Mouse (Mus musculus): ENCODE measurements around the gene Abhd15. TPM values are rescaled to one million over a fixed set of nuclear protein-coding genes. Genes with fewer than 3 reads are reported as not detected.
A peak's percentile ranks its signal among the peaks of the same experiment; 100 is the strongest.

Abhd15 gene
- polyA plus RNA-seq, 1 experiment from 2014 or later = 4.2 TPM

DNA sequence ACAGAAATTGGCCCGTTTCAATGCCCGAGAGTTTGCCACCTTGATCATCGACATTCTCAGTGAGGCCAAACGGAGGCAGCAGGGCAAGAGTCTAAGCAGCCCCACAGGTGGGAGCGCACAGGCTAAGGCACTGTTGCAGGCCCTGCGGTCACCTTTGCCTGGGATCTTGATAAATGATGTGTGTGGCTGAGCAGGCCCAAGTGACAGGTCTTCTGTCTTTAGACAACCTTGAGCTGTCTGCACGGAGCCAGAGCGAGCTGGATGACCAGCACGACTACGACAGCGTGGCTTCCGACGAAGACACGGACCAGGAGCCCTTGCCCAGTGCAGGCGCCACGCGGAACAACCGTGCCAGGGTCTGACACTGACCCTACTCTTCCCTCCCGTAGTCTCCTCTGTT lies 10.5 kb upstream of the Abhd15 start:
- H3K9me3 ChIP-seq (replicated peaks; ENCODE audit: control insufficient read depth, low read length) = no peaks in the 10 kb centered on the region
- H3K4me3 ChIP-seq (replicated peaks; ENCODE audit: low read length) = no peak overlapping the region
- no peaks in the 10 kb centered on the region for H3K27me3 ChIP-seq (ENCODE audit: control insufficient read depth, insufficient read depth, low read length)
- no peak overlapping the region for H3K27ac ChIP-seq (ENCODE audit: low read length)
- H3K9ac ChIP-seq (ENCODE audit: low read length) = no peak overlapping the region
- H3K36me3 ChIP-seq (ENCODE audit: control insufficient read depth, insufficient read depth, low read length) = peaks cover 38% of the 10 kb centered on the region
- H3K4me1 ChIP-seq (ENCODE audit: control insufficient read depth, insufficient read depth, low read length) = peaks cover 10% of the 10 kb centered on the region
- 90% methylated on average over 19 of the region's 19 CpGs for WGBS
- ATAC-seq (ENCODE audit: insufficient read depth, low FRiP score) = no peak
- H3K4me2 ChIP-seq (ENCODE audit: low read depth, low read length) = no peak overlapping the region

DNA sequence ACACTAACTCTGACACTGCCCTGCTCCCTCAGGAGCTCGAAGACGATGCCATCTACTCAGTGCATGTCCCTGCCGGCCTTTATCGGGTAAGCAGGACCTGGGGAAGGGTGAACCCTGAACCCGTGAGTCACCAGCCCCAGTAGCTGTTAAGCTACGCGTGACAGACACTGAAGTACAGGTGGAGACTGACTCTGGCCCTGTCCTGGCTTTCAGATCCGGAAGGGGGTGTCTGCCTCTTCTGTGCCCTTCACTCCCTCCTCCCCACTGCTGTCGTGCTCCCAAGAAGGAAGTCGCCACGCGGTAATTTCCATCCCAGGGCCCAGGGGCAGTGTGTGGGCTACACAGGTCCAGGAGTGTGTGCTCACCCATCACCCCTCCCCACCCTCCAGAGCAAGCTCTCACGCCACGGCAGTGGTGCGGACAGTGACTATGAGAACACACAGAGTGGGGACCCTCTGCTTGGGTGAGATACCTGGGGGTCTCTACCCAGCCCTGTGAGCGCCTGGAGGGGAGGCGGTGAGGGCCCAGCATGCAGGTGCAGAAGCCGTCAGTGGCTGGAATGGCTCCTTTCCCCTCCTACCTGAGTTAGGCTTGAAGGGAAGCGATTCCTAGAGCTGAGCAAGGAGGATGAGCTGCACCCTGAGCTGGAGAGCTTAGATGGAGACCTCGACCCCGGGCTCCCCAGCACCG lies 9.5 kb upstream of the Abhd15 start:
- no peak overlapping the region for H3K27ac ChIP-seq (ENCODE audit: low read length)
- no peak overlapping the region for H3K4me2 ChIP-seq (ENCODE audit: low read depth, low read length)
- no peaks in the 10 kb centered on the region for H3K27me3 ChIP-seq (ENCODE audit: control insufficient read depth, insufficient read depth, low read length)
- H3K4me1 ChIP-seq (ENCODE audit: control insufficient read depth, insufficient read depth, low read length) = peaks cover 10% of the 10 kb centered on the region
- WGBS = 83% methylated on average over 22 of the region's 22 CpGs
- no peaks in the 10 kb centered on the region for H3K9me3 ChIP-seq (replicated peaks; ENCODE audit: control insufficient read depth, low read length)
- no peak for ATAC-seq (ENCODE audit: insufficient read depth, low FRiP score)
- H3K9ac ChIP-seq (ENCODE audit: low read length) = no peak overlapping the region
- no peak overlapping the region for H3K4me3 ChIP-seq (replicated peaks; ENCODE audit: low read length)
- H3K36me3 ChIP-seq (ENCODE audit: control insufficient read depth, insufficient read depth, low read length) = peaks cover 39% of the 10 kb centered on the region

DNA sequence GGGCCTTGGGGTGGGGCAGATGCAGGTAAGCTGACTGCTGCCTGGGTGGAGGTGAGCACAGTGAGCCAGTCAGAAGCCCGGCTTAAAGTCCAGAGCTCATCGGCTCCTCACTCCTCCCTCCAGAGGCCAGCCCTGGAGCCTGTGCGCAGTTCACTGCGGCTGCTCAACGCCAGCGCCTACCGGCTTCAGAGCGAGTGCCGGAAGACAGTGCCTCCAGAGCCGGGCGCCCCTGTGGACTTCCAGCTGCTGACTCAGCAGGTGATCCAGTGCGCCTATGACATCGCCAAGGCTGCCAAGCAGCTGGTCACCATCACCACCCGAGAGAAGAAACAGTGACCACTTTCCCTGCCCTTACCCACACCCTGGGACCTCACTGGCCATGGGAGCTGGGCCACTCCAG lies 8.6 kb upstream of the Abhd15 start:
- no peak overlapping the region for H3K27ac ChIP-seq (ENCODE audit: low read length)
- H3K27me3 ChIP-seq (ENCODE audit: control insufficient read depth, insufficient read depth, low read length) = no peaks in the 10 kb centered on the region
- H3K9me3 ChIP-seq (replicated peaks; ENCODE audit: control insufficient read depth, low read length) = no peaks in the 10 kb centered on the region
- H3K4me2 ChIP-seq (ENCODE audit: low read depth, low read length) = no peak overlapping the region
- WGBS = 79% methylated on average over 14 of the region's 14 CpGs
- H3K36me3 ChIP-seq (ENCODE audit: control insufficient read depth, insufficient read depth, low read length) = peaks cover 32% of the 10 kb centered on the region
- H3K4me3 ChIP-seq (replicated peaks; ENCODE audit: low read length) = no peak overlapping the region
- H3K4me1 ChIP-seq (ENCODE audit: control insufficient read depth, insufficient read depth, low read length) = peaks cover 8% of the 10 kb centered on the region
- ATAC-seq (ENCODE audit: insufficient read depth, low FRiP score) = no peak
- H3K9ac ChIP-seq (ENCODE audit: low read length) = no peak overlapping the region

DNA sequence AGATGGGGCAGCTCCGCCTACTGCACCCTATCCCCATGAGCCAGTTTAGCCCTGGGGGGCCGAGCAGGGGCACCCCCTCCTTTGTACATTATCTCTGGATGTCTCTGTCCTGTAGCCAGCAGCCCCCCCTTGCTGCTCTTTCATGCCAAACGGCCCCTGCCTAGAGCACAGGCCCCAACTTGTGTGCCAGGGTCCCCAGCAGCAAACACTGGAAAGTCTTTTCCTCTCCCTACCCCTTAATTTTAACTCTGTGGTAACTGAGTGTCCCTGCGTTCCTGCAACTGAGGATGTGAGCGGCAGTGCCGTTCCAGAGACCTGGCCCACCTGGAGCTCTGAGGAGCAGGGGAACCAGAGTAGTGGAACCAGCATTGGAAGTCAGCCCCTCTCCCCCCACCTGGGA lies 8.0 kb upstream of the Abhd15 start:
- no peak overlapping the region for H3K4me2 ChIP-seq (ENCODE audit: low read depth, low read length)
- no peak overlapping the region for H3K27ac ChIP-seq (ENCODE audit: low read length)
- peaks cover 32% of the 10 kb centered on the region for H3K36me3 ChIP-seq (ENCODE audit: control insufficient read depth, insufficient read depth, low read length)
- no peak overlapping the region for H3K4me3 ChIP-seq (replicated peaks; ENCODE audit: low read length)
- ATAC-seq (ENCODE audit: insufficient read depth, low FRiP score) = no peak
- H3K4me1 ChIP-seq (ENCODE audit: control insufficient read depth, insufficient read depth, low read length) = peaks cover 9% of the 10 kb centered on the region
- 0 out of 2 replicates have a peak overlapping the region, but pooled peaks have one; percentile 5 for H3K9ac ChIP-seq (ENCODE audit: low read length)
- WGBS = 77% methylated on average over 6 of the region's 6 CpGs
- no peaks in the 10 kb centered on the region for H3K9me3 ChIP-seq (replicated peaks; ENCODE audit: control insufficient read depth, low read length)
- H3K27me3 ChIP-seq (ENCODE audit: control insufficient read depth, insufficient read depth, low read length) = no peaks in the 10 kb centered on the region

DNA sequence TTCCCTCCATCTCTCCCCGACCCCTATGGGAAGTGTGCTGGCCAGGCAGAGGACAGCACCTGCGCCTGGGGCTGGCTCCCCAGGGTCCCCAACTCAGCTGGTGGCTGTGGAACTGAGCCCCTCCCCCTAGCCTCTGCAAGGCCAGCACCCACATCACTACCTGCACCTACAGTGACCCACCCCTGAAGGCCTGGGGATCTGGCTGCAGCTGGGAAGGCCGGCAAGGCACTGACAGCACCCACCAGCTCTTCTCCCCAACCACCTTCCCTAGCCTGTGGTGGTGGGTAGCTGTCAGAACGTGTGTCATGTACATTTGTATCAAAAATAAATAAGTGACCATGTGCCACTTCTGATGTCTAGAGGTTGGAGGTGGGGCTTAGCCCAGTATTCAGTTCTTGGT lies 7.5 kb upstream of the Abhd15 start:
- H3K27ac ChIP-seq (ENCODE audit: low read length) = no peak overlapping the region
- WGBS = 66% methylated on average over 4 of the region's 4 CpGs
- H3K36me3 ChIP-seq (ENCODE audit: control insufficient read depth, insufficient read depth, low read length) = peaks cover 32% of the 10 kb centered on the region
- no peaks in the 10 kb centered on the region for H3K9me3 ChIP-seq (replicated peaks; ENCODE audit: control insufficient read depth, low read length)
- no peak for ATAC-seq (ENCODE audit: insufficient read depth, low FRiP score)
- H3K4me3 ChIP-seq (replicated peaks; ENCODE audit: low read length) = no peak overlapping the region
- H3K27me3 ChIP-seq (ENCODE audit: control insufficient read depth, insufficient read depth, low read length) = no peaks in the 10 kb centered on the region
- H3K4me2 ChIP-seq (ENCODE audit: low read depth, low read length) = no peak overlapping the region
- H3K4me1 ChIP-seq (ENCODE audit: control insufficient read depth, insufficient read depth, low read length) = peaks cover 12% of the 10 kb centered on the region
- no peak overlapping the region for H3K9ac ChIP-seq (ENCODE audit: low read length)

DNA sequence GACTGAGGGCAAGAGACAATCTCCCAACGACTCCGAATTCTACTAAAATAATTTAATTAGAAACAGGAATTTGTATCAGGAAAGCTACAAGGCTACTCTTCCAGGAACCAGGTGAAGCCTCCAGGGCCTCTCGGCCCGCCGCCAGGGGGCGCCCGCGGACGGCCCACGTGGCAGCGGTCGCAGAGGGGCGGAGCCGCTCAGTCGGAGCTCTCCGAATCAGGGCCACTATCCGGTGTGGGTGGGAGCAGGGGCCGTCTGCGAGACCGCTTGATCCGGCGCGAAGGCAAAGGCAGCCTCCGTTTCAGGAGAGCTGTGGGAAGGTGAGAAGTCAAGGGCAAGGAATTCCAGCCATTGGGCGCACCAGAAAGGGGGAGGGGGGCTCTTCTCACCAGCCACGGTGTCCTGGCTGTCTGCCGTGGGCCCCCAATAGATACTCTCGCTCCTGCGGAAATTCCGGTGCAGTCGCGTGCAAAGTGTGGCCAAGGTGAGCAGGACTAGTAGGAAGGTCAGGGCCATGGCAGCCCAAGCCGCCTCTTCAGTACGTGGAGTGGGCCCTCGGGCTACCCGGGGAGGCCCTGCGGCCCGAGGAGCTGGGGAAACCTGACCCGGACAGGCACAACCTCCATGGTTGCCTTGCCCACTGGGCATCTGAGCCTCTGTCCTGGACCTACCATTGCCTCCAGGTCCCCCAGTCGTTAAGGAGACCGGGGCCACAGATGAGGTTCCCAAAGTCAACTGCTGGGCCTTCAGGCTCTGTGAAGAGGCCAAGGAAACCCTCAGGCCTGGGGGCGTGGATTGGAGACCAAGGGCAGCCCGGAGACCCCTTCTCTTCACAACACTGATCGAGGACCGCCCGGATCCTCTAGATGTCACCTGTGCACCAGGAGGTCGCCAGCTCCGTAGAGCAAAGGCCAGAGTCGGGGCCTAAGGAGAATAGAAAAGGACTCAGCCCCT lies 6.6 kb upstream of the Abhd15 start:
- ATAC-seq (ENCODE audit: insufficient read depth, low FRiP score) = peak; percentile 52; the same call in 1 of the 2 replicates
- Histone ChIP-seq H3K27me3 (ENCODE audit: control insufficient read depth, insufficient read depth, low read length) (no peaks in the 10 kb centered on the region), H3K4me1 (ENCODE audit: control insufficient read depth, insufficient read depth, low read length) (peaks cover 13% of the 10 kb centered on the region), H3K27ac (ENCODE audit: low read length) (no peak overlapping the region), H3K9me3 (replicated peaks; ENCODE audit: control insufficient read depth, low read length) (no peaks in the 10 kb centered on the region), H3K9ac (ENCODE audit: low read length) (peak overlapping the region; percentile 66), H3K36me3 (ENCODE audit: control insufficient read depth, insufficient read depth, low read length) (peaks cover 32% of the 10 kb centered on the region), H3K4me2 (ENCODE audit: low read depth, low read length) (peak overlapping the region; percentile 60), H3K4me3 (replicated peaks; ENCODE audit: low read length) (peak overlapping the region; percentile 33)
- 20% methylated on average over 49 of the region's 49 CpGs for WGBS

DNA sequence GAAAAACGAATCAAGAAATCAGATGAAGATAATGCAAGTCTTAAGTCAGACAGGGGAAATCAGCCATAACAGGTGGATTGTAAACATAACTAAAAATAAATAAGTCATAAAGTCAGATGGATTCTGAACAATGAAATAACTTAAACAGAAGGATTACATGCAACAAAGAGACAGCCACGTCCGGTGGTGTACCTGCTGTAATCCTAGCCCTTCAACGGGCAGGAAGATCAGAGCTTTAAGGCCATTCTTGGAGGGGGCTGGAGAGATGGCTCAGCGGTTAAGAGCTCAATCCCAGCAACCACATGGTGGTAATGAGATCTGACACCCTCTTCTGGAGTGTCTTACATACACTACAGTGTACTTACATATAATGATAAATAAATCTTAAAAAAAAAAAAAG lies 3.6 kb upstream of the Abhd15 start:
- Histone ChIP-seq H3K9me3 (replicated peaks; ENCODE audit: control insufficient read depth, low read length) (no peaks in the 10 kb centered on the region), H3K36me3 (ENCODE audit: control insufficient read depth, insufficient read depth, low read length) (peaks cover 10% of the 10 kb centered on the region; the same call in 1 of the 2 replicates), H3K4me2 (ENCODE audit: low read depth, low read length) (no peak overlapping the region), H3K9ac (ENCODE audit: low read length) (no peak overlapping the region), H3K27me3 (ENCODE audit: control insufficient read depth, insufficient read depth, low read length) (peaks cover 5% of the 10 kb centered on the region; the same call in 1 of the 2 replicates), H3K4me3 (replicated peaks; ENCODE audit: low read length) (no peak overlapping the region), H3K4me1 (ENCODE audit: control insufficient read depth, insufficient read depth, low read length) (peaks cover 36% of the 10 kb centered on the region), H3K27ac (ENCODE audit: low read length) (no peak overlapping the region)
- ATAC-seq (ENCODE audit: insufficient read depth, low FRiP score) = no peak
- WGBS = 65% methylated on average over 5 of the region's 5 CpGs

DNA sequence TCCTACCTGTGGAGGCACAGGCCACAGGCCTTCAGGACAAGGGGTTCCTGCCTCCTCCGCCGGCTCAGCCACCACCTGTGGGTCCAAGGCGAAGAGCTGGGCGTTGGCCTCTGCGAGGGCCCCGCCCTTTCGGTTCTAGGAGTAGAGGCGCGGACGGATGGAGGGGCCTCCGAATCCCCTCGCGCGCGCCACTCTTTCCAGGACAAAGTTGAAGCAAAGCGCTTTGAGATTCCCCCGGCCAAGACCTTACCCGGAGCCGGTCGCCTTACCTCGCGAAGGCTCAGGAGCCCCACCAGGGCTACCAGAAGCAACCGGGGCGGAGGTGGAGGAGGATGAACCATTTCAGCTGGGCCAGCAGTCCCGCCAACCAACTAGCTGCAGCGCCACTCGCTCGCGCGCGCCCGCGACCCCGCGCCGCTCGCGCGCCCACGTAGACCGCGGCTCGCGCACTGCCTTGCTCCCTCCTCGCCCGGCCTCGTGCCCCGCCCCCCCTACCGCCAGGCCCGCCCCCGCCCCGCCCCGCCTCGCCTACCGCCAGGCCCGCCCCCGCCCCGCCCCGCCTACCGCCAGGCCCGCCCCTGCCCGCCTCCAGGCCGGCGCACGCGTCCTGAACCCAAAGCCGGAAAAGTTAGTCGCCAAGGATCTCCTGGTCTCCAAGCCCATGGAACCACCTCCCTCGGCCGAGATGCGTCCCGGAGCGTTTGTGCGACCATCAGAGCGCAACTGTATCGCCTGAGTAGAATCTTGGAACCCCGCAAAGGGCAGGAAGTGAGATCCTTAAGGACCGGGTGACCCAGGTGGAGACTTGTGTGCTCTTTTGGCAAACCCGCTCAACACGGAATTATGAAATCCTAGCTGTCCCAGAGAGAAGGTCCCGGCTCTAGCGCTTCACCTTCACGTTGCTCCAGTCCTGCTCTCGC lies 1.8 kb upstream of the Abhd15 start:
- WGBS = under 1% methylated on average over 68 of the region's 84 CpGs
- peak; percentile 84 for ATAC-seq (ENCODE audit: insufficient read depth, low FRiP score)
- peak overlapping the region; percentile 77 for H3K4me3 ChIP-seq (replicated peaks; ENCODE audit: low read length)
- peak overlapping the region; percentile 74 for H3K27ac ChIP-seq (ENCODE audit: low read length)
- peak overlapping the region; percentile 84 for H3K9ac ChIP-seq (ENCODE audit: low read length)
- H3K36me3 ChIP-seq (ENCODE audit: control insufficient read depth, insufficient read depth, low read length) = 0 out of 2 replicates have a peak, but pooled peaks cover 3% of the 10 kb centered on the region
- peaks cover 12% of the 10 kb centered on the region; the same call in 1 of the 2 replicates for H3K27me3 ChIP-seq (ENCODE audit: control insufficient read depth, insufficient read depth, low read length)
- H3K4me1 ChIP-seq (ENCODE audit: control insufficient read depth, insufficient read depth, low read length) = peaks cover 35% of the 10 kb centered on the region
- H3K4me2 ChIP-seq (ENCODE audit: low read depth, low read length) = peak overlapping the region; percentile 89
- no peaks in the 10 kb centered on the region for H3K9me3 ChIP-seq (replicated peaks; ENCODE audit: control insufficient read depth, low read length)

Data from stomach, embryonic 16.5 days (tissue).